Mouse (Mus musculus): Measurements from ENCODE around the gene Emc7. TPM values are rescaled to one million over a fixed set of nuclear protein-coding genes. Genes with fewer than 3 reads are reported as not detected.

Gene Emc7
- polyA plus RNA-seq, 1 experiment from 2014 or later = 11.2 TPM

- WGBS = 64% methylated on average over 7 of the region's 7 CpGs
- H3K27me3 ChIP-seq = no peaks in the 10 kb centered on the region
- no peak overlapping the region for H3K4me3 ChIP-seq (replicated peaks)
- no peaks in the 10 kb centered on the region for H3K9me3 ChIP-seq
- no peak overlapping the region for H3K4me2 ChIP-seq
- no peak for ATAC-seq (ENCODE audit: insufficient number of reproducible peaks, insufficient read depth, low FRiP score, low TSS enrichment, low read depth)
- no peak overlapping the region for H3K9ac ChIP-seq (replicated peaks)
- H3K4me1 ChIP-seq (replicated peaks) = peaks cover 9% of the 10 kb centered on the region; the same call in 1 of the 2 replicates
- no peaks in the 10 kb centered on the region for H3K36me3 ChIP-seq
- H3K27ac ChIP-seq = no peak overlapping the region
Measured at GRCm38 (mm10) chr2:112497851-112498250, 43.1 kb downstream of the Emc7 start.

- 5% methylated on average over 6 of the region's 6 CpGs for WGBS
- peak; percentile 60; the same call in 1 of the 2 replicates for ATAC-seq (ENCODE audit: insufficient number of reproducible peaks, insufficient read depth, low FRiP score, low TSS enrichment, low read depth)
- Histone ChIP-seq H3K36me3 (no peaks in the 10 kb centered on the region), H3K9me3 (no peaks in the 10 kb centered on the region), H3K4me1 (replicated peaks) (peaks cover 9% of the 10 kb centered on the region; the same call in 1 of the 2 replicates), H3K4me3 (replicated peaks) (no peak overlapping the region), H3K27ac (no peak overlapping the region), H3K27me3 (no peaks in the 10 kb centered on the region), H3K9ac (replicated peaks) (no peak overlapping the region), H3K4me2 (no peak overlapping the region)
Measured at GRCm38 (mm10) chr2:112501209-112501608, 46.4 kb downstream of the Emc7 start.

GRCm38 (mm10) chr2:112503978-112504377 lies 49.2 kb downstream of the Emc7 start:
- Histone ChIP-seq H3K4me3 (replicated peaks) (no peak overlapping the region), H3K4me1 (replicated peaks) (peaks cover 9% of the 10 kb centered on the region; the same call in 1 of the 2 replicates), H3K9me3 (no peaks in the 10 kb centered on the region), H3K4me2 (no peak overlapping the region), H3K9ac (replicated peaks) (no peak overlapping the region), H3K27ac (no peak overlapping the region), H3K36me3 (no peaks in the 10 kb centered on the region), H3K27me3 (no peaks in the 10 kb centered on the region)
- no peak for ATAC-seq (ENCODE audit: insufficient number of reproducible peaks, insufficient read depth, low FRiP score, low TSS enrichment, low read depth)
- WGBS = 88% methylated on average over 6 of the region's 6 CpGs

- WGBS = 50% methylated on average over 5 of the region's 5 CpGs
- Histone ChIP-seq H3K27me3 (no peaks in the 10 kb centered on the region), H3K9me3 (no peaks in the 10 kb centered on the region), H3K27ac (no peak overlapping the region), H3K36me3 (no peaks in the 10 kb centered on the region), H3K9ac (replicated peaks) (no peak overlapping the region), H3K4me1 (replicated peaks) (no peaks in the 10 kb centered on the region), H3K4me3 (replicated peaks) (no peak overlapping the region), H3K4me2 (no peak overlapping the region)
- ATAC-seq (ENCODE audit: insufficient number of reproducible peaks, insufficient read depth, low FRiP score, low TSS enrichment, low read depth) = no peak
Measured at GRCm38 (mm10) chr2:112506841-112507435, 52.1 kb downstream of the Emc7 start.

GRCm38 (mm10) chr2:112507444-112507843 lies 52.6 kb downstream of the Emc7 start:
- Histone ChIP-seq H3K4me3 (replicated peaks) (no peak overlapping the region), H3K27me3 (no peaks in the 10 kb centered on the region), H3K4me2 (no peak overlapping the region), H3K27ac (no peak overlapping the region), H3K9me3 (no peaks in the 10 kb centered on the region), H3K9ac (replicated peaks) (no peak overlapping the region), H3K4me1 (replicated peaks) (no peaks in the 10 kb centered on the region), H3K36me3 (no peaks in the 10 kb centered on the region)
- 98% methylated on average over 1 of the region's 1 CpGs for WGBS
- ATAC-seq (ENCODE audit: insufficient number of reproducible peaks, insufficient read depth, low FRiP score, low TSS enrichment, low read depth) = no peak

- WGBS = 90% methylated on average over 4 of the region's 4 CpGs
- H3K4me3 ChIP-seq (replicated peaks) = no peak overlapping the region
- no peaks in the 10 kb centered on the region for H3K4me1 ChIP-seq (replicated peaks)
- no peaks in the 10 kb centered on the region for H3K9me3 ChIP-seq
- H3K9ac ChIP-seq (replicated peaks) = no peak overlapping the region
- H3K36me3 ChIP-seq = no peaks in the 10 kb centered on the region
- no peak overlapping the region for H3K4me2 ChIP-seq
- ATAC-seq (ENCODE audit: insufficient number of reproducible peaks, insufficient read depth, low FRiP score, low TSS enrichment, low read depth) = no peak
- no peak overlapping the region for H3K27ac ChIP-seq
- H3K27me3 ChIP-seq = no peaks in the 10 kb centered on the region
Measured at GRCm38 (mm10) chr2:112510140-112510539, 55.3 kb downstream of the Emc7 start.

GRCm38 (mm10) chr2:112513036-112513435 lies 58.2 kb downstream of the Emc7 start:
- no peaks in the 10 kb centered on the region for H3K4me1 ChIP-seq (replicated peaks)
- no peak overlapping the region for H3K4me2 ChIP-seq
- no peak for ATAC-seq (ENCODE audit: insufficient number of reproducible peaks, insufficient read depth, low FRiP score, low TSS enrichment, low read depth)
- H3K9me3 ChIP-seq = no peaks in the 10 kb centered on the region
- no peaks in the 10 kb centered on the region for H3K27me3 ChIP-seq
- no peak overlapping the region for H3K4me3 ChIP-seq (replicated peaks)
- no peak overlapping the region for H3K9ac ChIP-seq (replicated peaks)
- H3K36me3 ChIP-seq = 0 out of 2 replicates have a peak, but pooled peaks cover 2% of the 10 kb centered on the region
- WGBS = 100% methylated on average over 1 of the region's 1 CpGs
- no peak overlapping the region for H3K27ac ChIP-seq

GRCm38 (mm10) chr2:112516728-112517127 lies 61.9 kb downstream of the Emc7 start:
- H3K4me1 ChIP-seq (replicated peaks) = no peaks in the 10 kb centered on the region
- no peaks in the 10 kb centered on the region for H3K9me3 ChIP-seq
- 80% methylated on average over 3 of the region's 3 CpGs for WGBS
- no peak for ATAC-seq (ENCODE audit: insufficient number of reproducible peaks, insufficient read depth, low FRiP score, low TSS enrichment, low read depth)
- H3K27me3 ChIP-seq = no peaks in the 10 kb centered on the region
- H3K4me2 ChIP-seq = no peak overlapping the region
- 0 out of 2 replicates have a peak, but pooled peaks cover 2% of the 10 kb centered on the region for H3K36me3 ChIP-seq
- no peak overlapping the region for H3K9ac ChIP-seq (replicated peaks)
- no peak overlapping the region for H3K27ac ChIP-seq
- no peak overlapping the region for H3K4me3 ChIP-seq (replicated peaks)

GRCm38 (mm10) chr2:112517218-112517617 lies 62.4 kb downstream of the Emc7 start:
- Histone ChIP-seq H3K4me3 (replicated peaks) (no peak overlapping the region), H3K9me3 (no peaks in the 10 kb centered on the region), H3K36me3 (0 out of 2 replicates have a peak, but pooled peaks cover 2% of the 10 kb centered on the region), H3K4me2 (no peak overlapping the region), H3K9ac (replicated peaks) (no peak overlapping the region), H3K27me3 (no peaks in the 10 kb centered on the region), H3K4me1 (replicated peaks) (no peaks in the 10 kb centered on the region), H3K27ac (no peak overlapping the region)
- no peak for ATAC-seq (ENCODE audit: insufficient number of reproducible peaks, insufficient read depth, low FRiP score, low TSS enrichment, low read depth)
- 94% methylated on average over 3 of the region's 3 CpGs for WGBS

- Histone ChIP-seq H3K27me3 (no peaks in the 10 kb centered on the region), H3K36me3 (0 out of 2 replicates have a peak, but pooled peaks cover 2% of the 10 kb centered on the region), H3K9ac (replicated peaks) (no peak overlapping the region), H3K4me3 (replicated peaks) (no peak overlapping the region), H3K4me1 (replicated peaks) (no peaks in the 10 kb centered on the region), H3K27ac (no peak overlapping the region), H3K4me2 (no peak overlapping the region), H3K9me3 (no peaks in the 10 kb centered on the region)
- ATAC-seq (ENCODE audit: insufficient number of reproducible peaks, insufficient read depth, low FRiP score, low TSS enrichment, low read depth) = no peak
Measured at GRCm38 (mm10) chr2:112518541-112518940, 63.7 kb downstream of the Emc7 start.

GRCm38 (mm10) chr2:112520526-112521482 lies 66.0 kb downstream of the Emc7 start:
- ATAC-seq (ENCODE audit: insufficient number of reproducible peaks, insufficient read depth, low FRiP score, low TSS enrichment, low read depth) = no peak

More at GRCm38 (mm10) chr2:112520526-112521482, 66.0 kb downstream of the Emc7 start:
- no peak overlapping the region for H3K4me2 ChIP-seq
- WGBS = 89% methylated on average over 4 of the region's 4 CpGs
- no peak overlapping the region for H3K27ac ChIP-seq
- H3K36me3 ChIP-seq = 0 out of 2 replicates have a peak, but pooled peaks cover 2% of the 10 kb centered on the region
- no peaks in the 10 kb centered on the region for H3K9me3 ChIP-seq
- no peaks in the 10 kb centered on the region for H3K27me3 ChIP-seq
- no peaks in the 10 kb centered on the region for H3K4me1 ChIP-seq (replicated peaks)
- no peak overlapping the region for H3K9ac ChIP-seq (replicated peaks)
- no peak overlapping the region for H3K4me3 ChIP-seq (replicated peaks)
